Mouse (Mus musculus) gastrocnemius, adult 18-20 months (tissue): ENCODE data around the gene Dlx5. TPM values are rescaled to one million over a fixed set of nuclear protein-coding genes. Genes with fewer than 3 reads are reported as not detected.

ENCODE experiments used
- DNase-seq: peaks from one replicate; pipeline ENCODE4 v3.0.0; 2021; ENCODE audit warnings: low spot score
- total RNA-seq, 2 experiments: library from RNA; stranded (reverse); gene quantifications; 2 replicates each; pipeline ENCODE4 v1.2.3; 2021

Gene Dlx5
- total RNA-seq, 2 experiments from 2014 or later = not detected

GRCm38 (mm10) chr6:6876231-6876630, 5.7 kb downstream of the Dlx5 start:
- DNase-seq = no peak

GRCm38 (mm10) chr6:6875676-6876075, 6.2 kb downstream of the Dlx5 start:
- no peak for DNase-seq

- no peak for DNase-seq
Observed at GRCm38 (mm10) chr6:6875136-6875535, 6.7 kb downstream of the Dlx5 start.

GRCm38 (mm10) chr6:6874073-6874771, 7.7 kb downstream of the Dlx5 start:
- DNase-seq = no peak

GRCm38 (mm10) chr6:6873476-6874072, 8.3 kb downstream of the Dlx5 start:
- no peak for DNase-seq

- no peak for DNase-seq
Observed at GRCm38 (mm10) chr6:6872873-6873272, 9.0 kb downstream of the Dlx5 start.

- DNase-seq = no peak
Observed at GRCm38 (mm10) chr6:6871692-6872091, 10.2 kb downstream of the Dlx5 start.

GRCm38 (mm10) chr6:6870876-6871420, 10.9 kb downstream of the Dlx5 start:
- no peak for DNase-seq

GRCm38 (mm10) chr6:6869961-6870800, 11.7 kb downstream of the Dlx5 start:
- no peak for DNase-seq

- DNase-seq = no peak
Observed at GRCm38 (mm10) chr6:6869041-6869685, 12.7 kb downstream of the Dlx5 start.

- no peak for DNase-seq
Observed at GRCm38 (mm10) chr6:6867031-6867430, 14.9 kb downstream of the Dlx5 start.

- DNase-seq = no peak
Observed at GRCm38 (mm10) chr6:6864441-6865440, 17.1 kb downstream of the Dlx5 start.

- DNase-seq = no peak
Observed at GRCm38 (mm10) chr6:6863955-6864354, 17.9 kb downstream of the Dlx5 start.

GRCm38 (mm10) chr6:6863160-6863870, 18.6 kb downstream of the Dlx5 start, which contains the start of gene Dlx6:
Gene Dlx6, plus strand, starts transcription at chr6:6863334.
- DNase-seq = no peak

- no peak for DNase-seq
Observed at GRCm38 (mm10) chr6:6862611-6863010, 19.3 kb downstream of the Dlx5 start.

- no peak for DNase-seq
Observed at GRCm38 (mm10) chr6:6861798-6862428, 20.0 kb downstream of the Dlx5 start.

GRCm38 (mm10) chr6:6861086-6861797, 20.6 kb downstream of the Dlx5 start:
- no peak for DNase-seq

GRCm38 (mm10) chr6:6860411-6861085, 21.3 kb downstream of the Dlx5 start:
- DNase-seq = no peak
